Mouse (Mus musculus): ENCODE results near the gene Clns1a.

DNA sequence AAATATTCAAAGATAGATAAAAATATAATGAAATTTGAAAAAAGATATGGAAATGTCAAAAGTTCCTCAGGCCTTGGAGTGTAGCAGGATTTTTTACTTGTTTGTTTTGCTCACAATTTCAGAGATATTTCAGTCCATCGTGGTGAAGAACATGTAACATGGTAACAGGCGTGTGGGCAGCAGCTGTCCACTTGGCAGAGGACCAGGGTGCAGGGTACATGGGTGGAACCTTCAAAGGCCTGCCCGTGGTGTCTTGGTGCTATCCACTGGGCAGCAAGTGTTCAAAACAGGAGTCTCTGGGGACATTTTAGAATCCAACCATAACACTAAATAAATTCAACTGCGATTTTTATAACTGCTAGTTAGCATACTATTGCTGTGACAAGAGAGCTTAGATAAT, 10.7 kb downstream of the Clns1a start:
- TF ChIP-seq CHD2 (IDR thresholded peaks at IDR 0.05; ENCODE audit: low read depth, low read length) (no peak), ZNF384 (IDR thresholded peaks at IDR 0.05; ENCODE audit: low read depth, low read length) (no peak), ZC3H11A (IDR thresholded peaks at IDR 0.05; ENCODE audit: borderline replicate concordance, low read depth, low read length) (no peak), HCFC1 (IDR thresholded peaks at IDR 0.05; ENCODE audit: borderline replicate concordance, insufficient read depth, low read length) (no peak)

Measured in ES-E14 (cell line).